Mouse (Mus musculus) heart, postnatal 36 days (tissue): ENCODE measurements around the gene Ncoa1. TPM values are rescaled to one million over a fixed set of nuclear protein-coding genes. Genes with fewer than 3 reads are reported as not detected.
"Not testable (repeated sequence)": the region's sequence is repeated elsewhere in the genome, so short reads cannot be mapped to it uniquely, and the experiment has no call there.

ENCODE experiments used
- DNase-seq, 2 experiments: peaks; one replicate each; pipeline ENCODE4 v3.0.0; 2021 to 2022
- intact Hi-C: fragments of 180-260 bp; cut with DNase I; formaldehyde crosslinking; loops from one replicate; pipeline ENCODE4 v1.15.1; 2025
- total RNA-seq, 2 experiments: library from RNA; stranded (reverse); gene quantifications; 2 replicates each; pipeline ENCODE4 v1.2.3; 2021

The Ncoa1 gene
- total RNA-seq, 2 experiments from 2014 or later, result 27.3 to 29.0 TPM

DNA sequence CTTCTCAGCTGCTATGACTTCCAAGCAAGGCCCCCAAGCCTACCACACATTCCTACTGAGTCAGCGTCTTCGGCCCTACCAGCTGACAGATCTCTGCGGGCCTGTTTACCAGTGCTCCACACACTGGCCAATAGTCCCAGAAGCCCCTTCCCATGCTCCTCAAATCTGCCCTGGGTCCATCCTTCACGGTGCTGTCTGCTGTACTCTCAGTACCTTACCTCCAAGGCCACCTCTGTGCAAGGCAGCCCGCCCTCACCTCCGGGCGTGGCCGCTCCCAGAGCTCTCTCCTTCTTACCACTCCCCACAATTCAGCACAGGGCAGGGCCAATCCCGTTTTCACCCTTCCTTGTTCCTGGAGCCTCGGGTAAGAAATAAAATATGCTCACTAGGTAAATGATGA is 231.2 kb downstream of the Ncoa1 start:
- intact Hi-C loops, result no loop called here
- DNase-seq, result no peak

DNA sequence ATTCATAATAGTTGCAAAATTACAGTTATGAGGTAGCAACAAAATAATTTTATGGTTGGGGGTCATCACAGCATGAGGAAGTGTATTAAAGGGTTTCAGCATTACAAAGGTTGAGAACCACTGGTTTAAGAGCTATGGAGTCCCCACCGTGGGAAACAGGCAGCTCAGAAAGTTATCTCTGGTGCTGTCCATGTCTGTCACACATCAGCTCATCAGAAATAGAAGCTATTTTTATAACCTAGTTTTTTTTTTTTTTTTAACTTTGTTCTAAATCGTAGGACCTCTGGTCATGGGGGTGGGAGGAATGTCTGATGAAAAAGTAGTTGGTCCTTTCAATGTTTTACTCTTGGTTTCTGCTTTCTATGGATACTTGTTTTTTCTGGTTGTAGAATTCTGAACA is 233.2 kb downstream of the Ncoa1 start:
- DNase-seq, result no peak
- intact Hi-C loops, result no loop called here

GRCm38 (mm10) chr12:4240281-4240680 is 236.7 kb downstream of the Ncoa1 start:
- intact Hi-C loops, DNase-seq: not testable (repeated sequence)

GRCm38 (mm10) chr12:4237481-4237880 is 239.5 kb downstream of the Ncoa1 start:
- intact Hi-C loops, result loop anchor here (10.0 kb wide), 1 partner anchor 687 kb away; no protein-coding TSS in a partner anchor

GRCm38 (mm10) chr12:4233572-4234508 is 243.1 kb downstream of the Ncoa1 start, which contains the start of the genes Ptrhd1 and Cenpo:
Ptrhd1 (plus strand) TSS chr12:4234027.
Cenpo (minus strand) TSS chr12:4234294.
- DNase-seq, result peak; percentile 98 to 99
- intact Hi-C loops, result loop anchor here (5.0 to 10.0 kb wide), 2 partner anchors 243 to 691 kb away; partner anchors contain the start of gene Ncoa1

More at GRCm38 (mm10) chr12:4237481-4237880, 239.5 kb downstream of the Ncoa1 start:
- no peak for DNase-seq

- intact Hi-C loops, result loop anchor here (5.0 to 10.0 kb wide), 2 partner anchors 245 to 692 kb away; partner anchors contain the start of gene Ncoa1
Observed at GRCm38 (mm10) chr12:4232777-4233176, 244.2 kb downstream of the Ncoa1 start.

GRCm38 (mm10) chr12:4230156-4230555 is 246.8 kb downstream of the Ncoa1 start:
- DNase-seq, result no peak
- intact Hi-C loops, result loop anchor here (5.0 to 10.0 kb wide), 2 partner anchors 247 to 695 kb away; partner anchors contain the start of gene Ncoa1

More at GRCm38 (mm10) chr12:4232777-4233176, 244.2 kb downstream of the Ncoa1 start:
- no peak for DNase-seq

GRCm38 (mm10) chr12:4212908-4213307 is 264.1 kb downstream of the Ncoa1 start:
- DNase-seq, result no peak
- intact Hi-C loops, result no loop called here

DNA sequence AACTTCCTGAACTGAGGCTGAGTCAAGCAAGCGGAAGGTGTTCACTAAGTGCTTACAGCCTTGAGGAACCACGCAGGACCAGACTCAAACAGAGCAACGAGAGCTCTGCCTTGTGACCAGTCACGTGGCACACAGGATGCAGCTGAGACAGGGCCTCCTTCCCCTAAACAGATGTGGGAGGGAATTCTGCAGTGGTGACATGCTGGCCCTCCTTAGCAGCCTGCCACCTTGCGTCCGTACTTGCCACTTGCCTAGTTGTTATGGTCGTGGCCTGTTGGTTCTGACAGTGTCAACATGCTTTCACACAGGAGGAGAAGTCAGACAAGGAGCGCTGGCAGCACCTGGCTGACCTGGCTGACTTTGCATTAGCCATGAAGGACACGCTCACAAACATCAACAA is 265.8 kb downstream of the Ncoa1 start:
- intact Hi-C loops, result no loop called here
- DNase-seq, result no peak

DNA sequence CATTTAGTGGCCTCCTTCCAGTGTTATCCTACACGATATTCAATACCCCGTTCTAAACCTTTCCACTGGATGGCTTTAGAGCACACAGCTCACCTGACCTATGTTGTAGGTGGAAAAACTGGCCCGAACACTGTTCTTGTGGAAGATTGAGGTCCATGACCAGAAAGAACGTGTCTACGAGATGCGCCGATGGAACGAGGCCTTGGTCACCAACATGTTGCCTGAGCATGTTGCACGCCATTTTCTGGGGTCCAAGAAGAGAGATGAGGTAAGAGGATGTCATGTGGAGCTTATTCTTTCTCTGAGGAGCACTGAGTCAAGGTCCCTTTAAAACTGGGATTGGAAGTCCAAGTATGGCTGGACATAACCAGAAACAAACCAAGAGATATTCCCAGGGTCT is 267.8 kb downstream of the Ncoa1 start:
- DNase-seq, result no peak
- intact Hi-C loops, result loop anchor here (2.0 kb wide), 2 partner anchors 74 to 282 kb away; no protein-coding TSS in a partner anchor

DNA sequence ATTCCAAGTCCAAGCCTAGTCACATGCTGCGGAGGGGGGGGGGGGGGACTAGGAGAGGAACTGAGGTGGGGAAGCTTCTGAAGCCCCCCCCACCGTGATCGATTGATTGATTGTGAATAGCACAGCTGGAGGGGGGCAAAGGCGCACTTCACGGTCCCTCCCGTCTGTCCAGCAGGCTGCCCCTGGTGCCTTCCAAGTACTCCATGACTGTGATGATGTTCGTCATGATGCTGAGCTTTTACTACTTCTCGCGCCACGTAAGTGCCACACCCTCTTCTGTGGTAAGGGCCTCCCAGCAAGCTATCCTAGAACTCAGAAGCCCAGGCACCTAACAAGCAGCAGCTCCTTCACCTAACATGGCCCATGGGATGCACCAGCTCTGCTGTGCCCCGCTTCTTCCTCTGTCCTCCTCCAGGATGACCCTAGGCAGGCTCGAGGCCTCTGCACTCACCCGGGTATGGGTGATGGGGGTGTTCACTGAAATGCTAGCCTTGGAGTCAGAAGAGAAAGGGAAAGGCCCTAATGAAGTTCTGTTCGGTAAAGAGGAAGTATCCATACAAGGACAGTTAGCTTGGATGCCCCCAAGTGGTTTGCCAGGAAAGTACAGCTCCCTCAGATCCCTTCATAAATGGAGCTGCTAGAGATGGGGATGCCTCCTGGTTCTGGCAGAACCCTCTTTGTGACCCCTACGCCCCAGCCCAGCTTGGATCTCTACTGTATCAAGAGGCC is 268.4 kb downstream of the Ncoa1 start:
- intact Hi-C loops, result loop anchor here (1.0 to 2.0 kb wide), 3 partner anchors 74 to 282 kb away; no protein-coding TSS in a partner anchor
- peak; percentile 57 to 69 for DNase-seq

- intact Hi-C loops, result no loop called here
Observed at GRCm38 (mm10) chr12:4206106-4206505, 270.9 kb downstream of the Ncoa1 start.

GRCm38 (mm10) chr12:4202206-4202605 is 274.8 kb downstream of the Ncoa1 start:
- intact Hi-C loops, result no loop called here
- no peak for DNase-seq

More at GRCm38 (mm10) chr12:4206106-4206505, 270.9 kb downstream of the Ncoa1 start:
- no peak for DNase-seq

GRCm38 (mm10) chr12:4201454-4202200 is 275.4 kb downstream of the Ncoa1 start:
- DNase-seq, result peak; percentile 57 to 59
- intact Hi-C loops, result no loop called here

DNA sequence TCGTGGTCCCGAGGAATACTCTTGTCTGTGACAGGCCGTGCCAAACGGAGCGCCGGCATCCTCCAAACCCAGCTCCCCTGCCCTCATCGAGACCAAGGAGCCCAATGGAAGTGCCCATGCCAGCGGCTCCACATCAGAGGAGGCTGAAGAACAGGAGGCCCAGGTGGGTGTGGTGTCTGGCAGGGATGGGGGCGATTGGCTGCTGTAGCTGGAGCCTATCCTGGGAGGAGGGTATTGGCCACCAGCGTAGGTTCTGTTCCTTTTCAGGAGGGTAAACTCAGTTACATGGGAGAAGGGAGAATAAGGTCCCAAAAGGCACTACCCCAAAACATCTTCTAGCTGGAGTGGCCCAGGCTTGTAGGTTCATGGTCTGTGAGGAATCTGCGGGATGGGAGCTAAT is 277.7 kb downstream of the Ncoa1 start:
- intact Hi-C loops, result no loop called here
- no peak for DNase-seq

GRCm38 (mm10) chr12:4198702-4199101 is 278.3 kb downstream of the Ncoa1 start:
- DNase-seq, result no peak
- intact Hi-C loops, result no loop called here
